Comparison of ENCODE assay signal across 8 mouse cellular contexts in genomic region chr3:104752845-104753244, GRCm38 (mm10). TPM values are rescaled to one million over a fixed set of nuclear protein-coding genes. Genes with fewer than 3 reads are reported as not detected.
DNase-seq lines count a peak whose midpoint lies in the region; ATAC-seq and TF ChIP-seq lines count a peak whose summit lies in the region.
"Not testable (repeated sequence)": the region's sequence is repeated elsewhere in the genome, so short reads cannot be mapped to it uniquely, and the experiment has no call there.

No protein-coding gene starts in this region.

- intact Hi-C loops in left cerebral cortex, adult 2 months (cut with DNase I) = not testable (repeated sequence)

- WGBS in forebrain, embryonic 14.5 days = 16% methylated on average over 22 of the region's 25 CpGs
- WGBS in lung, embryonic 14.5 days = 14% methylated on average over 22 of the region's 25 CpGs
- 11% methylated on average over 24 of the region's 25 CpGs for WGBS in neural tube, embryonic 12.5 days

- not testable (repeated sequence) for H3K4me1 ChIP-seq in ES-Bruce4 (ENCODE audit: control insufficient read depth, insufficient read depth, low read length); forebrain, embryonic 14.5 days (ENCODE audit: control insufficient read depth, insufficient read depth, low read length); lung, embryonic 14.5 days (ENCODE audit: insufficient read depth); neural tube, embryonic 12.5 days

- ATAC-seq in common myeloid progenitor, adult 5-6 weeks (replicated peaks; ENCODE audit: low read depth, poor library complexity, severe bottlenecking) = peak; percentile 50; the same call in 1 of the 2 replicates
- not testable (repeated sequence) for ATAC-seq in forebrain, embryonic 14.5 days; lung, embryonic 14.5 days (ENCODE audit: insufficient read depth); neural tube, embryonic 12.5 days (ENCODE audit: low FRiP score, low read depth)

- H3K36me3 ChIP-seq in ES-Bruce4 (ENCODE audit: control insufficient read depth, insufficient read depth, low read length, poor library complexity, severe bottlenecking); forebrain, embryonic 14.5 days (ENCODE audit: control insufficient read depth, insufficient read depth, low read length); lung, embryonic 14.5 days (ENCODE audit: insufficient read depth); neural tube, embryonic 12.5 days: not testable (repeated sequence)

- not testable (repeated sequence) for H3K27ac ChIP-seq in ES-Bruce4 (ENCODE audit: insufficient read depth, low read length); forebrain, embryonic 14.5 days (ENCODE audit: low read depth, low read length); left cerebral cortex, adult 2 months; lung, embryonic 14.5 days (ENCODE audit: low read depth); neural tube, embryonic 12.5 days

- H3K9ac ChIP-seq in ES-Bruce4 (ENCODE audit: low read depth, poor library complexity, severe bottlenecking) = peak overlapping the region; percentile 40; the same call in 1 of the 2 replicates
- H3K9ac ChIP-seq in forebrain, embryonic 14.5 days (ENCODE audit: low read length); lung, embryonic 14.5 days; neural tube, embryonic 12.5 days: not testable (repeated sequence)

- not testable (repeated sequence) for H3K27me3 ChIP-seq in ES-Bruce4 (ENCODE audit: control insufficient read depth, insufficient read depth, low read length, poor library complexity, severe bottlenecking); forebrain, embryonic 14.5 days (replicated peaks; ENCODE audit: control insufficient read depth, insufficient read depth, low read length); lung, embryonic 14.5 days (ENCODE audit: insufficient read depth, low read length); neural tube, embryonic 12.5 days (replicated peaks)

- TF ChIP-seq CTCF in ES-Bruce4 (IDR thresholded peaks at IDR 0.05; ENCODE audit: low read depth, low read length) = peak; percentile 51
- TF ChIP-seq CTCF in left cerebral cortex, adult 2 months (IDR thresholded peaks at IDR 0.05) = peak; percentile 29
- peak; percentile 59 for TF ChIP-seq CTCF in lung, embryonic 14.5 days (IDR thresholded peaks at IDR 0.05; ENCODE audit: low read depth)

- H3K4me3 ChIP-seq in ES-Bruce4 (ENCODE audit: low read depth, low read length) = peak overlapping the region; percentile 32
- H3K4me3 ChIP-seq in forebrain, embryonic 14.5 days (ENCODE audit: low read depth, low read length); left cerebral cortex, adult 2 months; lung, embryonic 14.5 days (ENCODE audit: low read depth, low read length); neural tube, embryonic 12.5 days: not testable (repeated sequence)

- not testable (repeated sequence) for TF ChIP-seq EP300 in ES-Bruce4 (IDR thresholded peaks at IDR 0.05; ENCODE audit: insufficient read depth, low read depth, low read length)

- not testable (repeated sequence) for H3K9me3 ChIP-seq in ES-Bruce4 (replicated peaks; ENCODE audit: control insufficient read depth, insufficient read depth, low read length, poor library complexity, severe bottlenecking); forebrain, embryonic 14.5 days (replicated peaks; ENCODE audit: control insufficient read depth, low read length); lung, embryonic 14.5 days (ENCODE audit: low read depth, low read length); neural tube, embryonic 12.5 days

- H3K4me2 ChIP-seq in forebrain, embryonic 14.5 days (ENCODE audit: low read length) = not testable (repeated sequence)
- H3K4me2 ChIP-seq in lung, embryonic 14.5 days = peak overlapping the region; percentile 38
- 0 out of 2 replicates have a peak overlapping the region, but pooled peaks have one; percentile 18 for H3K4me2 ChIP-seq in neural tube, embryonic 12.5 days (replicated peaks)

- peak; percentile 8 for DNase-seq in forebrain, embryonic 14.5 days (ENCODE audit: low spot score)
- DNase-seq in heart, postnatal 4 days = peak; percentile 41
- not testable (repeated sequence) for DNase-seq in left cerebral cortex, adult 2 months (ENCODE audit: extremely low spot score in 1 of 2, low spot score in 2 of 2)
- peak; percentile 63 for DNase-seq in lung, embryonic 14.5 days
- DNase-seq in thymus, postnatal 14 days = peak; percentile 35

- not testable (repeated sequence) for TF ChIP-seq POLR2A in ES-Bruce4 (IDR thresholded peaks at IDR 0.05; ENCODE audit: insufficient read depth, low read length)

RNA-seq across cellular contexts. Expression of gene Ppm1j, which starts 28.0 kb away (rescaled TPM):
- 21.4 and 23.8 TPM in 2 replicates for polyA plus RNA-seq in ES-Bruce4 (2011; ENCODE audit: insufficient read depth, insufficient read length, low read depth, missing spikeins)
- total RNA-seq in common myeloid progenitor, adult 5-6 weeks (2017) = 0.78 TPM in 1 of 2 replicates, not detected in the other
- 0.62 and 0.69 TPM in 2 replicates for polyA plus RNA-seq in forebrain, embryonic 14.5 days (2014; fragmentation: Nextera tagmentation; extraction: Ambion mirVana)
- 10 to 100 TPM; 43.2 to 54.1 TPM for total RNA-seq in heart, postnatal 4 days (2021)
- total RNA-seq in left cerebral cortex, adult 2 months (2021) = 1 to 10 TPM in 1 of 2 experiments, under 1 TPM in 1; 0.72 to 1.2 TPM
- polyA plus RNA-seq in lung, embryonic 14.5 days (2014; fragmentation: Nextera tagmentation; extraction: Ambion mirVana) = 2.7 and 3.7 TPM in 2 replicates
- polyA plus RNA-seq in neural tube, embryonic 12.5 days (2016; fragmentation: Nextera tagmentation; extraction: Ambion mirVana) = 1.2 and 1.5 TPM in 2 replicates

RNA-seq across cellular contexts. Expression of gene Fam19a3, which starts 28.8 kb away (rescaled TPM):
- polyA plus RNA-seq in ES-Bruce4 (2011; ENCODE audit: insufficient read depth, insufficient read length, low read depth, missing spikeins) = 0.20 and 0.31 TPM in 2 replicates
- total RNA-seq in common myeloid progenitor, adult 5-6 weeks (2017) = not detected in 2 replicates
- 0.05 and 0.06 TPM in 2 replicates for polyA plus RNA-seq in forebrain, embryonic 14.5 days (2014; fragmentation: Nextera tagmentation; extraction: Ambion mirVana)
- total RNA-seq in heart, postnatal 4 days (2021) = 1 to 10 TPM; 2.4 to 3.7 TPM
- total RNA-seq in left cerebral cortex, adult 2 months (2021) = under 1 TPM in 1 of 2 experiments, not detected in 1; 0.07 TPM
- 0.07 TPM in 1 of 2 replicates, not detected in the other for polyA plus RNA-seq in lung, embryonic 14.5 days (2014; fragmentation: Nextera tagmentation; extraction: Ambion mirVana)
- not detected in 2 replicates for polyA plus RNA-seq in neural tube, embryonic 12.5 days (2016; fragmentation: Nextera tagmentation; extraction: Ambion mirVana)

RNA-seq across cellular contexts. Expression of gene Rhoc, which starts 35.3 kb away (rescaled TPM):
- polyA plus RNA-seq in ES-Bruce4 (2011; ENCODE audit: insufficient read depth, insufficient read length, low read depth, missing spikeins) = 123 and 125 TPM in 2 replicates
- 2.4 TPM in 1 of 2 replicates, not detected in the other for total RNA-seq in common myeloid progenitor, adult 5-6 weeks (2017)
- polyA plus RNA-seq in forebrain, embryonic 14.5 days (2014; fragmentation: Nextera tagmentation; extraction: Ambion mirVana) = 53.3 and 62.4 TPM in 2 replicates
- 100 to 1,000 TPM; 280 to 281 TPM for total RNA-seq in heart, postnatal 4 days (2021)
- 10 to 100 TPM; 27.9 to 29.3 TPM for total RNA-seq in left cerebral cortex, adult 2 months (2021)
- 142 and 145 TPM in 2 replicates for polyA plus RNA-seq in lung, embryonic 14.5 days (2014; fragmentation: Nextera tagmentation; extraction: Ambion mirVana)
- 101 and 102 TPM in 2 replicates for polyA plus RNA-seq in neural tube, embryonic 12.5 days (2016; fragmentation: Nextera tagmentation; extraction: Ambion mirVana)
